8 mouse cellular contexts compared by ENCODE assay signal in the genomic region with DNA sequence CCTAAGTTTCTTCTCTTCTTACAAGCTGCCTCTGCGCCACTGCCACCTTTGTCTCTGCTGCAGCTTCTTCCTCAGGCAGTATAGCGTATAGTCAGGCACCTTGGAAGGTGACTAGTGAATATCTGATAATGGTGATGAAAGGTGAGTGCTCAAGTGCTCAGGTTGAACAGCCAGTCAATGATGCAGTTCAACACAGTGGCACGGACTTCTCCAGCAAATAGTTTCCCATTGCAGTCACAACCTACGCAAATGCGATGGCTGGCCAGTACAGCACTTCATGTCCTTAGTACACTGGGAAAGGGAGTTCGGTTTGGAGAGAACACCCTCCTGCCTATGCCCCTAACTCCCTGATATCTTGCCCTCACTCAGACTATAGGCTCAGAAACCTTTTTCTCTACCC. TPM values are rescaled to one million over a fixed set of nuclear protein-coding genes. Genes with fewer than 3 reads are reported as not detected.
DNase-seq lines count a peak whose midpoint lies in the region; ATAC-seq lines count a peak whose summit lies in the region.
"Had no signal": no experiment of that assay in that cellular context is flagged by ENCODE, and none has a peak within 500 bp of the region (broad histone marks: within the 10 kb centered on the region; RNA-seq: fewer than 3 reads in every experiment).

No protein-coding gene starts in this region.

- H3K4me1 ChIP-seq in neural tube, embryonic 12.5 days: no peaks in the 10 kb centered on the region
- H3K4me1 ChIP-seq in heart, embryonic 14.5 days (ENCODE audit: control insufficient read depth in 2 of 2, insufficient read depth in 2 of 2, low read length in 2 of 2): peaks cover 0 to 5% of the 10 kb centered on the region in 2 experiments; a peak in 1 of 4 replicates
- no peaks in the 10 kb centered on the region for H3K4me1 ChIP-seq in liver, embryonic 15.5 days (replicated peaks)

- peaks cover 15% of the 10 kb centered on the region for H3K27me3 ChIP-seq in neural tube, embryonic 12.5 days (replicated peaks)
- no peaks in the 10 kb centered on the region for H3K27me3 ChIP-seq in heart, embryonic 14.5 days (ENCODE audit: control insufficient read depth, insufficient read depth, low read length)
- peaks cover 22% of the 10 kb centered on the region for H3K27me3 ChIP-seq in liver, embryonic 15.5 days

- H3K36me3 ChIP-seq in neural tube, embryonic 12.5 days: no peaks in the 10 kb centered on the region
- no peaks in the 10 kb centered on the region for H3K36me3 ChIP-seq in heart, embryonic 14.5 days (ENCODE audit: control insufficient read depth, insufficient read depth, low read length)
- H3K36me3 ChIP-seq in liver, embryonic 15.5 days (replicated peaks): no peaks in the 10 kb centered on the region

- 53% methylated on average over 6 of the region's 6 CpGs for whole genome bisulfite sequencing in neural tube, embryonic 12.5 days
- WGBS in heart, embryonic 14.5 days: 39% methylated on average over 6 of the region's 6 CpGs
- WGBS in liver, embryonic 15.5 days (ENCODE audit: insufficient replicate concordance): 50% methylated on average over 6 of the region's 6 CpGs

- H3K27ac ChIP-seq in neural tube, embryonic 12.5 days: no peak overlapping the region
- no peak overlapping the region for H3K27ac ChIP-seq in heart, embryonic 14.5 days (replicated peaks in 1 of 2; ENCODE audit: control insufficient read depth in 1 of 2, insufficient read depth in 1 of 2, low read depth in 2 of 2, low read length in 2 of 2)
- H3K27ac ChIP-seq in liver, embryonic 15.5 days (replicated peaks): no peak overlapping the region

- H3K4me3 ChIP-seq in neural tube, embryonic 12.5 days: no peak overlapping the region
- peak overlapping the region in 1 of 2 experiments; percentile 49; a peak in 3 of 4 replicates for H3K4me3 ChIP-seq in heart, embryonic 14.5 days (ENCODE audit: control insufficient read depth in 1 of 2, insufficient read depth in 1 of 2, low read depth in 1 of 2, low read length in 2 of 2)
- H3K4me3 ChIP-seq in liver, embryonic 15.5 days (replicated peaks): no peak overlapping the region

- H3K9ac ChIP-seq in neural tube, embryonic 12.5 days: no peak overlapping the region
- H3K9ac ChIP-seq in heart, embryonic 14.5 days (ENCODE audit: low read length): peak overlapping the region; percentile 69; the same call in 1 of the 2 replicates
- H3K9ac ChIP-seq in liver, embryonic 15.5 days: no peak overlapping the region

- H3K9me3 ChIP-seq in neural tube, embryonic 12.5 days: no peaks in the 10 kb centered on the region
- H3K9me3 ChIP-seq in heart, embryonic 14.5 days (ENCODE audit: control insufficient read depth, low read length): no peaks in the 10 kb centered on the region
- H3K9me3 ChIP-seq in liver, embryonic 15.5 days (replicated peaks): no peaks in the 10 kb centered on the region

- peak overlapping the region; percentile 62 for H3K4me2 ChIP-seq in neural tube, embryonic 12.5 days (replicated peaks)
- H3K4me2 ChIP-seq in heart, embryonic 14.5 days (ENCODE audit: low read length): peak overlapping the region; percentile 72
- peak overlapping the region; percentile 63 for H3K4me2 ChIP-seq in liver, embryonic 15.5 days

- no peak for ATAC-seq in neural tube, embryonic 12.5 days (ENCODE audit: low FRiP score, low read depth)
- ATAC-seq in heart, embryonic 14.5 days (ENCODE audit: insufficient number of reproducible peaks, insufficient read depth, low FRiP score, low read depth): no peak
- no peak for ATAC-seq in liver, embryonic 15.5 days (ENCODE audit: insufficient read depth)
- no peak for ATAC-seq in cerebellum, adult (ENCODE audit: insufficient number of reproducible peaks, low FRiP score, low TSS enrichment)

- no peak for DNase-seq in neural tube, embryonic 10.5 days (ENCODE audit: extremely low spot score, low spot score)
- DNase-seq in frontal cortex, postnatal 10 days (ENCODE audit: low spot score in 2 of 2): no peak
- DNase-seq in spleen, postnatal 10 days (ENCODE audit: low spot score in 2 of 2): no peak

RNA-seq across cellular contexts. Expression of a gene that starts 1.1 kb away (rescaled TPM):
- polyA plus RNA-seq in neural tube, embryonic 12.5 days (2016; fragmentation: Nextera tagmentation; extraction: Ambion mirVana): 7.6 and 7.7 TPM in 2 replicates
- 12.6 and 14.0 TPM in 2 replicates for polyA plus RNA-seq in heart, embryonic 14.5 days (2014; fragmentation: Nextera tagmentation; extraction: Ambion mirVana)
- 1.0 and 1.2 TPM in 2 replicates for polyA plus RNA-seq in liver, embryonic 15.5 days (2015; fragmentation: Nextera tagmentation; extraction: Ambion mirVana)

RNA-seq across cellular contexts. Expression of a gene that starts 41.6 kb away (rescaled TPM):
- not detected in 2 replicates for polyA plus RNA-seq in neural tube, embryonic 12.5 days (2016; fragmentation: Nextera tagmentation; extraction: Ambion mirVana)
- polyA plus RNA-seq in heart, embryonic 14.5 days (2014; fragmentation: Nextera tagmentation; extraction: Ambion mirVana): not detected in 2 replicates
- polyA plus RNA-seq in liver, embryonic 15.5 days (2015; fragmentation: Nextera tagmentation; extraction: Ambion mirVana): not detected in 2 replicates
- polyA plus RNA-seq: cortical plate, adult 2 months had no signal
